Mouse (Mus musculus) frontal cortex, postnatal 25 days (tissue): ENCODE data around the gene Stk38.
"Not testable (repeated sequence)": the region's sequence is repeated elsewhere in the genome, so short reads cannot be mapped to it uniquely, and the experiment has no call there.

Experiments used
- DNase-seq, 2 experiments: peaks; one replicate each; pipeline ENCODE4 v3.0.0; 2022; ENCODE audit warnings: low spot score in 2 of 2

Stk38 gene

GRCm38 (mm10) chr17:29009181-29009580 is 1.4 kb upstream of the Stk38 start:
- DNase-seq = no peak

- DNase-seq = no peak
Measured at GRCm38 (mm10) chr17:29008326-29008650, 493 bp upstream of the Stk38 start.

GRCm38 (mm10) chr17:29007243-29007640 is 553 bp downstream of the Stk38 start:
- DNase-seq = peak in 1 of 2 experiments; percentile 19

GRCm38 (mm10) chr17:29006812-29007211 is 983 bp downstream of the Stk38 start:
- DNase-seq = no peak

GRCm38 (mm10) chr17:29005002-29005401 is 2.8 kb downstream of the Stk38 start:
- no peak for DNase-seq

GRCm38 (mm10) chr17:29003740-29004139 is 4.1 kb downstream of the Stk38 start:
- DNase-seq = no peak

GRCm38 (mm10) chr17:29000465-29000864 is 7.3 kb downstream of the Stk38 start:
- no peak for DNase-seq

GRCm38 (mm10) chr17:28994615-28995014 is 13.2 kb downstream of the Stk38 start:
- DNase-seq = no peak

- not testable (repeated sequence) for DNase-seq
Measured at GRCm38 (mm10) chr17:28993004-28993403, 14.8 kb downstream of the Stk38 start.

- DNase-seq = no peak
Measured at GRCm38 (mm10) chr17:28992105-28992504, 15.7 kb downstream of the Stk38 start.

GRCm38 (mm10) chr17:28991286-28991685 is 16.5 kb downstream of the Stk38 start:
- DNase-seq = no peak

- no peak for DNase-seq
Measured at GRCm38 (mm10) chr17:28990060-28990459, 17.7 kb downstream of the Stk38 start.

GRCm38 (mm10) chr17:28988996-28989395 is 18.8 kb downstream of the Stk38 start:
- DNase-seq = no peak

- DNase-seq = no peak
Measured at GRCm38 (mm10) chr17:28988291-28988690, 19.5 kb downstream of the Stk38 start.

- no peak for DNase-seq
Measured at GRCm38 (mm10) chr17:28987713-28988112, 20.1 kb downstream of the Stk38 start.

GRCm38 (mm10) chr17:28986833-28987232 is 21.0 kb downstream of the Stk38 start:
- no peak for DNase-seq

GRCm38 (mm10) chr17:28984724-28985420 is 22.9 kb downstream of the Stk38 start:
- DNase-seq = no peak

- no peak for DNase-seq
Measured at GRCm38 (mm10) chr17:28982591-28982990, 25.2 kb downstream of the Stk38 start.

- DNase-seq = no peak
Measured at GRCm38 (mm10) chr17:28981081-28981480, 26.7 kb downstream of the Stk38 start.

- DNase-seq = no peak
Measured at GRCm38 (mm10) chr17:28979091-28979490, 28.7 kb downstream of the Stk38 start.

GRCm38 (mm10) chr17:28970122-28970521 is 37.7 kb downstream of the Stk38 start:
- no peak for DNase-seq

- no peak for DNase-seq
Measured at GRCm38 (mm10) chr17:28967021-28967610, 40.7 kb downstream of the Stk38 start.

- DNase-seq = no peak
Measured at GRCm38 (mm10) chr17:28961596-28961995, 46.2 kb downstream of the Stk38 start.

GRCm38 (mm10) chr17:28960597-28960996 is 47.2 kb downstream of the Stk38 start:
- no peak for DNase-seq
